Mouse (Mus musculus) urinary bladder, postnatal 25 days (tissue): ENCODE results near the gene Ttll2.
"Not testable (repeated sequence)": the region's sequence is repeated elsewhere in the genome, so short reads cannot be mapped to it uniquely, and the experiment has no call there.

Source experiments
- DNase-seq: peaks from one replicate; pipeline ENCODE4 v3.0.0; 2022; ENCODE audit warnings: low spot score

The Ttll2 gene

DNA sequence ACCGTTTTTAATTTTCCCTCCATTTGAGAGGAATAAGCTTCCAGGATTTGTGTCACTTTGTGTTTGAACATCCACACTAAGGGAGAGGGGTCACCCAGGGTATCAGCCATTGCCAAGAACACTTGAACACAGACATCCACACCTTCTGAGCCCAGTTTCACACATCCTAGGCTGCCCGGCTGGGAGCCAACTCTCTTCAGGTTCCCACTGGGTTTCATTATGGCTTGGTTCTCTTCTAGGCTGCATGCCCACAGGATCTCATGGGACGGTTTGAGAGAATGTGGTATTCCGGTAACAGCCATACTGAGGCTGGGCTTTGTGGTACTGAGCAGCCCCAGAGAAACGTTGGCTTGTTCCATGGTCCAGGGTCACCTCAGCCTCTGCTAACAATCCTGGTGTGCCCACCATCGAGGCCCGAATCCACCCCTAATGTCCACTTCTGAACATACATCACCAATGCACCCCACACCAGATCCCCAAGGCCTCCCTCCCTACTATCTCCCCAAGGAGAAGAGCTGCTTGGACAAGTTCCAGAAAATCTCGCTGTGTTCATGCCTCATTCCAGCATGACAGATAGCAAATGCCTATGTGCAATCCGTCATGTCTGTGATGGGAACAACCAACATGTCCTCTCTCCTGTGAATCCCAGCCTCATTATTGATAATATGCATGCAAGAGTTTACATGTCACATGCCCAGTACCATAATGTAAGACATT is 8.4 kb upstream of the Ttll2 start:
- not testable (repeated sequence) for DNase-seq

DNA sequence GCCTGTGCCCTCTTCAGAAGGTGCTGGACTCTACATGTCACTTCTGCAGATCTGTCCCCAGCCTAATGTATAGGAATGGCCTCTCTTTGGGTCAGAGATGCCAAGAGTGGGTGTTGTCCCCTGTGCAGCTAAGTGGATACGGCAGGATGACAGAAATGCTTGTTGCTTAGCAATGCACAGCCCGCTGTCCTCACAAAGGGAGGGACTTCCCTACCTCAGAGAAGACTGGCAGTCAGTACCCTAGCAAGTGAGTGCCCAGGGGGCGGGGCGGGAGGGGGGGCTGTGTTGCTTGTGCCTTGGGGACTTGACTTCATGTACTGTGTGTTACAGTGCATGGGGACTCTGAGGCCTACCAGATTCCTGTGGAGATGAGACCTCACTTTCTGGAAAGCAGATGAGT is 7.3 kb upstream of the Ttll2 start:
- DNase-seq: not testable (repeated sequence)

DNA sequence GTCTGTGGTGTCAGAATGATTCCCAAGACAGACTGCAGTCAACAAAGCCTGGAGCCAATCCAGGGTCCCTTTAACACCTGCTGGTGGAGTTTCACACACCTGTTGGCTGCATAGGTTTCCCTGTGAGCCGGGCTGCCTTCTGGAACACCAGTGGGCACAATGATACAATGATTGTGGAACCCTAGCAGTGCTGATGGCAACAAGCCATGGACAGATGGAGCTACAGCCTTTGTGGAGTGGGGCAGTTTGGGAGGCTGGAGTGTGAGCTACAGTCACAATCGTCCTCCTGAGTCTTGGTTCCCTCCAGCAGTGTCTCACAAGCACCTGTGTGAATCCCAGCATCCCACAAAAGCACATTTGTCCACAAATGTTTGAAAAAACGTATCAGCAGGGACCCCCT is 3.7 kb downstream of the Ttll2 start:
- not testable (repeated sequence) for DNase-seq

DNA sequence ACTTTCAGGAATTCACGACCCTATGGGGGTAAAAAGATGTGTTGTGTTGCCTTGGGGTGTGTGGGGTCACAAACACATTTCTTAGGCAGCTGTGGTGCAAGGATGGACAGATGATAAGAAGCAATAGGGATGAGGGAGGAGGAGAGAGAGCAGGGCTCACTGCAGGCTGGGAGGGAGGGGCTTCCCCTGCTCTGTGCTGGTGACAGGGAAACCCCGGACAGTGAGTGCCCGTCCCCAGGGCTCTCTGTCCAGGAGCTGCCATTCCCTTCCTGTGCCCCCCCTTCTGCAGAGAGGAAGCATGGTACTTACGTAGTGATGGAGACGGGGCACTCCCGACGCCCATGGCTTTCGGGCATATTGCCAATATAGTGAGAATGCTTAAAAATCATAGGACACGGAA is 15.1 kb downstream of the Ttll2 start:
- not testable (repeated sequence) for DNase-seq

DNA sequence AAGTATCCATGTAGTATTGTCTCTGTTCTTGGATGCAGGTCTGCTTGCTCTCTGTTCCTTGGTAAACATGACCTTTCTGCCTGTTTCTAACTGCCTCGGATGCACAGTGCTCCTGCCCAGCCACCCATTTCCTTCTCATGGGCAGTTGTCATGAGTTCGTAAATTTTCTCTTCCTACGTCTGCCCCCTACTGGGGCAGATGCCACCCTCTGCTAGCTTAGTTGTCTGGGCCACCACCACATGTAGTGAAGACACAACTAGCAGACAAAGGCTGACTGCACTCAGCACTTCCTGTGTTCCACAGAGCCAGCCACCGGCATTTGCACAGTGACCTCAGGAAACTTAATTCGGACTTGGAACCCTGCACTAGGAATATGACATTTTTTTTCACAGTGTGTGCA is 19.8 kb downstream of the Ttll2 start:
- DNase-seq: not testable (repeated sequence)

DNA sequence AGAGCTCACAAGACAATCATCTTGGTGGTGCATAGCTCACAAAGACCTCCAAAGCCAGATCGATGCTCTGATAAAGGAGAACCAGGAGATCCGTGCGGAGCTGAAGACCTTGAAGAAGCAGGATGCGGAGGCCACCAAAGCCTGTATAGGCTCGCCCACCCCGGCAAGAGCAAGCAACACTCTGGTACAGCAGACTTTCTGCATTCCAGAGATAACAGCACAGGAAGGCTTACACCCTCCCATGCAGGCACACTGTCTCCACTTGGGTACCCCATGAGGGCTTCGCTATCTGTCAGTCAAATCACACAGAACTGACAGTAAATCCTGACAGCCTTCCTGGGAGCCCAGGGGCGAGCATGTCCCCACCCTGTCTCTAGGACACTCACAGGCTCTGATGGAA is 26.1 kb downstream of the Ttll2 start:
- not testable (repeated sequence) for DNase-seq

DNA sequence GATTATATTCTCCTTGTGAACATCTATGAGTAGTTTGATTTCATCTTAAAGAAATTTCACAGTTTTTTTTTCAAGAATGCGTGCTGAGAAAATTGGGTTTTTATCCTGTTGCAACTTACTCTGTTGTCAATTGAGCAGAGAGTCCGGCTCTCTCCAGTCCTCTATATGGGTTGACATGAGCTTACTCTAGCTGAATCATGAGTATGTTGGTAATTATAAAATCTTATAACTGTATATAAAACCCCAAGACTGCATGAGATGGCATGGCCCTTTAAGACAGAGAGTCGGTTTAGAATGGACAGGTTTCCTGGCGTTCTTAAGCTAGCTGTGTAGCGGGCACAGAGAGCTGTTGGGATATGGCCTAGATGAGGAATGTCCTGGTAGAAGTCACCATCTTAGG is 28.1 kb downstream of the Ttll2 start, which contains the start of gene Tcp10a:
Tcp10a (plus strand) TSS at position 301 of the 400 bp plus-strand sequence.
- not testable (repeated sequence) for DNase-seq

DNA sequence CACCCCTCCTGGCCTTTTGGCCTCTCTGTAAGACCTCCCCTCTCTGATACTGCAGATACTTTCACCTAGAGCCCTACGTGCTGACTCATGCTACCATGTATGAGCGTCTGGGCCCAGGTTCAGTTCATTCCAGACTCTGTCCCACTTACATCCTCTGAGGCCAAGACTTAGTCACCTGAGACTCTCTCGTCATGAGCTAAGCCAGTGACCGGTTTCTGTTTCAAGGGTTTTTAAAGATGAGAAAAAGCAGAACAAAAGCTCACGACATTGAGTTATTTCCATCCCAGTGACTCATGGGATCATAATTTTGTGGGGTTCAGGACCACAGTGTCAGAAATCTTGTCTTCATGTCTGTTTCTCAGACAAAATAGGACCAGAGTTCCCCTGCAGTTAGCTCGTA is 32.7 kb downstream of the Ttll2 start:
- DNase-seq: not testable (repeated sequence)

DNA sequence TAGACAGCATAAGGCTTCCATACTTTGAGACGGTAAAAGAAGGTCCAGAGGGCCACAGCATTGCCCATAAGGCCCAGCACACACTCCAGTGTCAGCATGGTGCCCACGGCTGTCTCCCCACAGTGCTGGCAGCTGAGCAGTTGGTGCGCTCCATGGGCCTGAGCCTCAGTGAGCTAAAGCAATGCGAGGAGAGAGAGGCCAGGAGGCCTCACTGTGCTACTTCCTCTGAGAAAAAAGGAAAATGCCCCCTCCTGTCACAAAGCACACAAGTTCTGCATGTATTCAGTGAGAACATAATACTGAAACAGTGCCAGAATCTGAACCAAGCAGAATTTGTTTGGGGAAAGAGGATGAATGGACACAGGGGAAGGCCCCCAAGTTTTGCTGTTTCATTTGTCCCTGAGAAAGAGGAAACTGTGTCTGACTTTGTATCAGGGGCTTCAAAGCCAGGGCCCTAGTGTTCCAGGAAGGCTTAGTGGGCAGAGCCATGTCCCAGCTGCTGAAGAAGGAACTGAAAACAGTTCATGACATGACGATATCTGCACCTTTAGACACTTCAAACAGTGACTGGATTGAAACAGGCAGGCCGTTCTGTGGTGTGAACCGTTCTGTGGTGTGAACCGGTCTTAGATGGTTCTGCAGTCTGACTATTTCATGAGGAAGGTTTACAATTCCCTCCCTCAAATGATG is 36.7 kb downstream of the Ttll2 start:
- not testable (repeated sequence) for DNase-seq

DNA sequence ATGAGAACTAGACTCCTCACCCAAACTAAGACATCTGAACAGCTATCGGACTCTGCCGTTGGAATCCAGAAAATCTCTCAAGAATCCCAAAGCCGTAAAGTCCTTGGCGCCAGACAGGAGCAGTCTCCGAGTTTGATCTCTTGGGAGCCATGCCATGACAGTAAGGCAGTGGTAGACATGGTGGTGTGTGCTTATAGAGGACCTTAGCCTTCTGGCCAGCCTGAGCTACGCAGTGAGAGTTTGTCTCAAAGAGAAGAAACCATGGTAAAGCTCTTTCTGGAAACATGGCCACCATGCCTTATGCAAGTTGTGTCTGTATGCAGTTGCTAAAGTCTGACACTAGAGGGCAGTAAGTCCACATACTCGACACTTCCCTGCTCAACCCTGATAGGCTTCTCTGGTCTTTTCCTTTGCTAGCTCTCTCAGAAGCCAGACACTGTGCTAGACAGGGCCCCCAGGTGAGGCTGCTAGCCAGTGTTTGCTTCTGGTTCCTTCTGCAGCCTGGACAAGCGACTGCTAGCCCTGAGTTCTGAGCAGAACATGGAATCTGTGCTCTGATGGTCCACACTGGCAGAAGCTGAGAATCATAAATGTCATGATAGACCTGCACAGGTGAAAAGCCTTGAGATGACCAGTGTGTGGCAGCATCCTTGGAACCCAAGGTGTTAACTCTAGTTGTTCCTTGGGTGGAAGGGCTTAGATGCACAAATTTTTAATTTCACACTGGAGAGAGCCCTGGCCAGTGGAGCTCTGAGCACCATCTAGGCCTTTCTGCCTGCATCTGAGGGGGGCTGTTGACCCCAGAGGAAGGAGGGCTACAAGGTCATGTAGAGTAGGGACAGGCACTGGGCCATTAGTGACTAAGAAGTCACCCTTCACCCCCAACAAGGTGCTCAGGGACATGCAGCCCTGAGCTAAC is 46.0 kb downstream of the Ttll2 start:
- not testable (repeated sequence) for DNase-seq
